Mouse (Mus musculus): ENCODE measurements around the gene Ncf2. TPM values are rescaled to one million over a fixed set of nuclear protein-coding genes. Genes with fewer than 3 reads are reported as not detected.

Ncf2 gene
- total RNA-seq, 2 experiments from 2014 or later: 3.1 to 4.9 TPM

DNA sequence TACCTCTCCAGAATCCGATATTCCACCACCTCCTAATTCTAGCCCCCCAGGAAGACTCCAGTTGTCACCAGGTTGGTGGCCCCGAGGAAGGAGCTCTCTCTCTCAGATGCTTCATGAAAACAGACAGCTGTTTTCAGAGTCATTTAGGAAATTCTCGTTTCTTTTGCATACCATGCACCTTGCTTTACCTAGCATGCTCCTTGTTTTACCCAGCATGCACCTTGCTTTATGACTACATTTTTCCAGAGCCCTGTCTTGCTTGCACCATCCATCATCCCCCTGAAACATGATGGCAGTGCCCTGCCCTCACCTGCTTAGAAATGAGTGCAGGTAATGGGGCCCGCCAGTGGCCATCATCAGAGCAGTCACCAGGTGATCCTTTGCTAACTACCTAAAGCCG lies 31.6 kb downstream of the Ncf2 start:
- no peak for DNase-seq

DNA sequence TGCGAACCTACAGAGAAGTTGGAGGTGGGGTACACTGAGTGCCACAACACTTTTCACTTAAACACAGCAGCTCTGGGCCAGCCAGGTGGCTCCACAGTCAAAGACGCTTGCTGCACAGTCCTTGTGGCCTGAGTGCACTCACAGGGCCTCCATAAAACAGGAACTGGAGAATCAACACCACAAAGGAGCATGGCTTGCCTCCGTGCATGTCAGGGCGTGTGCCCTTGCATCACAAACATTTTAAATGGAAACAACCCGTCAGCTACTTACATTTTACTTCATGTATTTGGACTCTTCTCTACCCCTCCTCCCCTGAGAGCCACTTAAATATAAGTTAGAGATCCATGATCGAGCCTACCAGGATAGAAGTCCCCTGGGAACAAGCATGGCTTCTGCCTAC lies 32.3 kb downstream of the Ncf2 start:
- no peak for DNase-seq

- no peak for DNase-seq
Measured at GRCm38 (mm10) chr1:152835061-152835460, 35.1 kb downstream of the Ncf2 start.

DNA sequence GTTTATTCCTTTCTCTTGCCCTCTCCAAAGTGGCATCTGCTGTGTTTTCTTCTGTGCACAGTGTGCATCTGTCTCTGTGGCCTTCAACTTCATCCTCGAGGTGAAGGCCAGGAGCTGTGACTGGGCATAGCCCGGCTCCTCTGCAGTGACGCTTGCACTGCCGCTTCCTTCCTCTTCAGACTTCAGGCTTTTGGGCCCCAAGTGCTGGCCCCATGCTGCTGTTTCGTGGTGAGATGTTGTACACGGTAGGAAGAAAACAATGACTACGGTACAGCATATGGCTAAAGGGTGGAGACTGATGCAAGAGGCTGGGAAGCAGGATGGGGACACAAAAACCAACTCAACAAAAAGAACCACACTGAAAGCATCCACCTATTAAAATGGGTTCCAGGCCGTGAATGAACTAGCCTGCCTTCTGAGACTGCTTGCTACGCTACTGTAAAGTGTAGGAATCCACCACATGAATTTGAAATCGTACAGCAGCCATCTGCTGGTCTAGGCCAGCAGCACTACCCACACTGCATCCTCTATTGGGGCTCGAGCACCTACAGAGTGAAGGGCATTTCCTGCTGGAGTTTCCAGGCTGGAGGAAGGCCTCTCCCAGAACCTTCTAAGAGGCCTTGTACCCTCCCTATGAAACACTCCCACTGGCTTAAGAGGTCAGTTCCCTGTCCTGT lies 38.2 kb downstream of the Ncf2 start:
- DNase-seq: no peak

DNA sequence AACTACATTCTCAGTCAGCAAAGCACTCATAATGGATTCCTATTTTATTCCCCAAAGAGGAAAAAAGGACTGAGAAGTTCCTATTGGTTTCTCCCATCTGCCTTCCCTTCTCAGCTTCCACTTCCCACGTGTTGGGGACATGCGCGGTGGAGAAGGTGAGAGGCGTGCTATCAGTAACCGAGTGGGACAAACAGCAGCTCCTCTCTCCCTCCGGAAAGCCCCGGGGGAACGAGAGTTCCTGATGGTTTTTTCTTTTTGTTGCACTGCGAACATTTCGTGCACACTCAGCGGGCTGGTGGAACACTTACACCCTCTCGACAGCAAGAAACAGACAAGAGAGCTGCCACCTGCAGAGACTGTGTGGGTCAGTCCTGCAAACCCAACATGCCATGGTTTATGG lies 38.8 kb downstream of the Ncf2 start:
- DNase-seq: peak; percentile 65 to 67

GRCm38 (mm10) chr1:152840343-152840742 lies 40.3 kb downstream of the Ncf2 start:
- no peak for DNase-seq

DNA sequence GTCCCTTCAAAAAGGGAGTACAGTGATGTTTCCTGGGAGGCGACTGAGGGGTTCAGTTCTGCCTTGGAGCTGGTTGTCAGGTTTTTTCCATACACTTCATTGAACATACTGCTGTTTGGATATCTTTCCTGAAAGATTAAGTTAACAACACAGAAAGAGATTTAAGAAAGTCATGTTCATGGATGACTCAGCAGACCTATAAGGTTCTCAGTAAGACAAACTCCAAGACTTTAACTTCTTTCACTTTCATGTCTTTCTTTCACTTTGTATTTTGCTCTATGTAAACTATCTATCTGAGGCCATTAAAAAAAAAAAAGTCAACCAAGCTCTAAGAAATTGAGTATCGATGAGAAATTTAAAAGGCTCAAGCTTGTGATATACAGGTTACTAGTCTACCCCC lies 41.1 kb downstream of the Ncf2 start:
- no peak for DNase-seq

DNA sequence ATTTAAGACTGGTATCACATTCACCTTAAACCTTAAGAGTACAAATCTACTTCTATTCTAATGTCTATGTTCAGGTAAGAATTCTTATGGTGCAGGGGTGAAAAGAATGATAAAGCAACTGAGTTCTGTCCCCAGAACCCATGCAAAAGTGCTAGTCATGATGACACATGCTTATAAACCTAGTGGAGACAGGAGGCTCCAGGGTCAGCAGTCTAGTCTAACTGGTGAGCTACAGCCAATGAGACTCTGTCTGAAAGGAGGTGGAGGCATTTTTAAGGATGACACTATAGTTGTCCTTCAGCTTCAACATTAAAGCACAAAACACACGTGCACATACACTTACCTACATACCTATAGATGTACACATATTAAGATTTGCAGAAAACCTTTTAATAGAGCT lies 44.6 kb downstream of the Ncf2 start:
- DNase-seq: no peak

- DNase-seq: no peak
Measured at GRCm38 (mm10) chr1:152845211-152845730, 45.3 kb downstream of the Ncf2 start.

DNA sequence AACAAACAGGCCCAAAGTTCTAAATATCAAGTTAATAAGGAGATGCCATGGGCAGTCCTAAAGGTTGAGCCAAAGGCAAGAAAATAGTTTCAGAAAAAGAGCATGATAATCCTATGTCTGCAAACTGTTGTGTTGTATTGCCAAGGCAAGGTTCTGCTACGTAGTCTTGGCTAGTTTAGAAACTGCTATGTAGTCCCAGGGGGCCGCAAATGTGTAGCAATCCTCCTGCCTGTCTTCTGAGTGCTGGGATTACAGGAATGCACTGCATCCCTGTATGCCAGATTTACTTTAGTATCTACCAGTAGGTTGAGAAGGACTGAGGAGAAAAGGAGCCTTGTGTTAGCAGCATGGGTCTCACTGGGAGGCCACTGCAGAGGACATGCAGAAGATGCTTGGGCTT lies 46.9 kb downstream of the Ncf2 start:
- no peak for DNase-seq

DNA sequence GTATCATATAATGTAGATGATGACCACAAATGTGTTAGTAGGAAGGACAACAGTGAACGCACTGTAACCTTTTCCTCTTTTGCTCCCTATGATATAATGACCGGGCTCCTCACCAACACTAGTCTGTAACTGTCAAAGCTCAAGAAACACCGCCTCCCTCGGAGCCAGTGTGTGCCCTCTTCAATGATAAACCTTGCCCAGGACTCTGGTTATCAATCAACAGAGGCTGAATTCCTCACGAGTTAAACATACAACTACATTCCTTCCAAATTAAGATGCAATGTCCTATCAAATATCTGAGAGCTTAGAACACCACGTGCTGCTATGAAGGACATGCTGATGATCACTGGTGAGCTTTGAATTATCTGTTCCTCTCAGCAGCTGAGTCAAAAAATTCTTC lies 69.9 kb downstream of the Ncf2 start:
- no peak for DNase-seq

DNA sequence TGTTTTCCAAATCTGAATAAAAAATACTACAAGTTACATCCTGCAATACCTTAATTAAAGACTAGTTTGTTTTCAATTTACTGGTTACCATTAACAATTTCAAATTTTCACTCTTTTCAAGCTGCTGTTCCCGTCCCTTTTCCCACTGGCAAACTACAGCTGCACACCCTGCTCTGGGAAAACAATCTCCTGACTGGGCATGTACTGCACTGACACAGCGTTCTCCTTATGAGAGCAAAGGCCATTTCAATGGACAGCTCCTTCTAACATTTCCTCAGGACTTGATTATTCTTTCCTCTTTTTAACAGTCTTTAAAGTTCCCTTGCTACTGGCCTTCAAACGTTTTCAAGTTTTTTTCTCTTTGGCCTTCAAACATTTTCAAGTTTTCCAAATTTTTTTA lies 71.0 kb downstream of the Ncf2 start:
- no peak for DNase-seq

Other genes starting within 250 kb of the Ncf2 start
- gene Apobec4, start 49.6 kb upstream of the Ncf2 start, total RNA-seq (2021): not detected
- gene Rgl1, start 33.8 kb upstream of the Ncf2 start, total RNA-seq (2021): 100 to 1,000 TPM; 116 to 122 TPM
- 100 to 1,000 TPM; 197 to 200 TPM for gene Arpc5, start 33.7 kb upstream of the Ncf2 start, total RNA-seq (2021)
- 100 to 1,000 TPM in 1 of 2 experiments, 10 to 100 TPM in 1; 89.9 to 104 TPM for gene Smg7, start 102.5 kb downstream of the Ncf2 start, total RNA-seq (2021)
- 100 to 1,000 TPM; 131 to 133 TPM for gene Nmnat2, start 154.8 kb downstream of the Ncf2 start, total RNA-seq (2021)